Mouse (Mus musculus): ENCODE results near the gene Nme8. TPM values are rescaled to one million over a fixed set of nuclear protein-coding genes. Genes with fewer than 3 reads are reported as not detected.

Nme8 gene
- polyA plus RNA-seq, 1 experiment, result not detected

DNA sequence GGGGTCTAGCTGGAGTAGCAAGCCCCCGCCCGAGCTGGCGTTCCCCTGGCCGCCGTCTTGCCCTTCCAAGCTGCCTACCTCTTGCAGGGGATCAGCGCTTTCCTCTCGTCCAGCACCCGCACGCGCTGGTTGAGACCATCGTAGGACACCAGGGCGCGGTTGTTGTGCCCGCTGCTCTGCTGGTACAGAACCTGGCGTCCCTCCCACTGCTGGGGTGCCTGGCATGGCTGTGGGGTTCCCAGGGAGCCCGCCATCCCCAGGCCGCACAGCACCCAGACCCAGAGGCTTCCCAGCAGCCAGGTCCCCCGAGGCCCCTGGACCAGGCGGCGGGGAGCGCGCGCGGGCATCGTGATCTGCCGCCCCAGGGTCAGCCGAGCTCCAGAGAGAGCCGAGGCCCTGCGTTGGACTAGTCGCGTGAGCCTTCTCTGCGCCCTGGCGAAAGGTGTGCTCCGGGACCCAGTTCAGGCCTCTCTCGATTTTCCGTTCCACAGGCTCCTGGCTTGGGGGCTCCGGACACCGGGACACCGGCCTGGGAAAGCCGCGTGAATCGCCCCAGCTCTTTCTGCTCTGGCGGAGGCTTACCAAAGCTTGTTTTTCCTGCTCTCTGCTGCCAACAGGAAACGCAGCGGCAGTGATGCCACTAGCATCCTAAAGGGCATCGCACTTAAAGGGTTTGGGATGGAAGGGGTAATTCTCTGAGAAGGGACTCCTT lies 78.2 kb downstream of the Nme8 start, which contains the start of gene Epdr1:
Epdr1 (minus strand) TSS at position 712 of the 712 bp plus-strand sequence.
- DNase-seq, result peak; percentile 88 to 89
- Histone ChIP-seq H3K4me1 (ENCODE audit: control insufficient read depth, insufficient read depth, low read length) (peaks cover 6% of the 10 kb centered on the region; the same call in 1 of the 2 replicates), H3K27me3 (ENCODE audit: control insufficient read depth, insufficient read depth, low read length) (no peaks in the 10 kb centered on the region), H3K4me3 (replicated peaks; ENCODE audit: insufficient read depth, low read depth, low read length) (peak within 1 kb of the TSS; percentile 78), H3K27ac (ENCODE audit: insufficient read depth, low read length) (peak within 1 kb of the TSS; percentile 98)
- WGBS, result 1% methylated on average over 46 of the region's 46 CpGs
- TF ChIP-seq POLR2A (IDR thresholded peaks at IDR 0.05; ENCODE audit: borderline replicate concordance, insufficient read depth, low read length) (peak; percentile 68; the same call in 1 of the 2 replicates), CTCF (IDR thresholded peaks at IDR 0.05; ENCODE audit: borderline replicate concordance, insufficient read depth, low read depth, low read length) (peak; percentile 70; the same call in 1 of the 2 replicates)

DNA sequence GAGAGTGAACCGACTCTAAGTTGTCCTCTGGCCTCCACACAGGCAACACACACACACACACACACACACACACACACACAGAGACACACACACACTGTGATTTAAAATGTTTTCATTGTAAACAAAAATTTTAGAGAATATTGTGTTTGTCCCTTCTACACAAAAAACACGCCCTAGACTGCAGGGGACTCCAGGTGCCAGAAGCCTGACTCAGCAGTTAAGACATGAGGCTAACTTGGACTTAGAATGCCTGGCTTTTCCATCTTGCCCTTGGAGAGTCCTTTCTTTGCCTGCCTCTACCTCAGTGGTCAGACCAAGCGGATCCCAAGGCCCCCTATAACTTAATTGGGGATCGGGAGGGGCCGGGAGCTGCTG lies 78.8 kb downstream of the Nme8 start:
- 0% methylated on average over 5 of the region's 5 CpGs for WGBS
- Histone ChIP-seq H3K4me1 (ENCODE audit: control insufficient read depth, insufficient read depth, low read length) (peaks cover 10% of the 10 kb centered on the region; the same call in 1 of the 2 replicates), H3K4me3 (replicated peaks; ENCODE audit: insufficient read depth, low read depth, low read length) (peak overlapping the region; percentile 78), H3K27me3 (ENCODE audit: control insufficient read depth, insufficient read depth, low read length) (no peaks in the 10 kb centered on the region), H3K27ac (ENCODE audit: insufficient read depth, low read length) (peak overlapping the region; percentile 98)
- DNase-seq, result peak in 1 of 2 experiments; percentile 57
- no peak for TF ChIP-seq POLR2A (IDR thresholded peaks at IDR 0.05; ENCODE audit: borderline replicate concordance, insufficient read depth, low read length)

GRCm38 (mm10) chr13:19618081-19618480 lies 79.5 kb downstream of the Nme8 start:
- peaks cover 13% of the 10 kb centered on the region; the same call in 1 of the 2 replicates for H3K4me1 ChIP-seq (ENCODE audit: control insufficient read depth, insufficient read depth, low read length)
- H3K4me3 ChIP-seq (replicated peaks; ENCODE audit: insufficient read depth, low read depth, low read length), result peak overlapping the region; percentile 78
- H3K27me3 ChIP-seq (ENCODE audit: control insufficient read depth, insufficient read depth, low read length), result no peaks in the 10 kb centered on the region
- 12% methylated on average over 4 of the region's 4 CpGs for WGBS
- H3K27ac ChIP-seq (ENCODE audit: insufficient read depth, low read length), result peak overlapping the region; percentile 3; the same call in 1 of the 2 replicates
- no peak for TF ChIP-seq POLR2A (IDR thresholded peaks at IDR 0.05; ENCODE audit: borderline replicate concordance, insufficient read depth, low read length)
- no peak for TF ChIP-seq CTCF (IDR thresholded peaks at IDR 0.05; ENCODE audit: borderline replicate concordance, insufficient read depth, low read depth, low read length)
- DNase-seq, result peak; percentile 50 to 78

GRCm38 (mm10) chr13:19614311-19614710 lies 83.3 kb downstream of the Nme8 start:
- no peak for TF ChIP-seq POLR2A (IDR thresholded peaks at IDR 0.05; ENCODE audit: borderline replicate concordance, insufficient read depth, low read length)
- TF ChIP-seq CTCF (IDR thresholded peaks at IDR 0.05; ENCODE audit: borderline replicate concordance, insufficient read depth, low read depth, low read length), result no peak
- Histone ChIP-seq H3K4me1 (ENCODE audit: control insufficient read depth, insufficient read depth, low read length) (peaks cover 17% of the 10 kb centered on the region; the same call in 1 of the 2 replicates), H3K27me3 (ENCODE audit: control insufficient read depth, insufficient read depth, low read length) (no peaks in the 10 kb centered on the region), H3K27ac (ENCODE audit: insufficient read depth, low read length) (no peak overlapping the region), H3K4me3 (replicated peaks; ENCODE audit: insufficient read depth, low read depth, low read length) (no peak overlapping the region)
- 90% methylated on average over 1 of the region's 1 CpGs for WGBS
- no peak for DNase-seq

GRCm38 (mm10) chr13:19613426-19613825 lies 84.2 kb downstream of the Nme8 start:
- Histone ChIP-seq H3K4me3 (replicated peaks; ENCODE audit: insufficient read depth, low read depth, low read length) (no peak overlapping the region), H3K27ac (ENCODE audit: insufficient read depth, low read length) (no peak overlapping the region), H3K27me3 (ENCODE audit: control insufficient read depth, insufficient read depth, low read length) (no peaks in the 10 kb centered on the region), H3K4me1 (ENCODE audit: control insufficient read depth, insufficient read depth, low read length) (peaks cover 17% of the 10 kb centered on the region; the same call in 1 of the 2 replicates)
- TF ChIP-seq POLR2A (IDR thresholded peaks at IDR 0.05; ENCODE audit: borderline replicate concordance, insufficient read depth, low read length), result no peak
- TF ChIP-seq CTCF (IDR thresholded peaks at IDR 0.05; ENCODE audit: borderline replicate concordance, insufficient read depth, low read depth, low read length), result no peak
- DNase-seq, result no peak
- WGBS, result 96% methylated on average over 1 of the region's 1 CpGs

DNA sequence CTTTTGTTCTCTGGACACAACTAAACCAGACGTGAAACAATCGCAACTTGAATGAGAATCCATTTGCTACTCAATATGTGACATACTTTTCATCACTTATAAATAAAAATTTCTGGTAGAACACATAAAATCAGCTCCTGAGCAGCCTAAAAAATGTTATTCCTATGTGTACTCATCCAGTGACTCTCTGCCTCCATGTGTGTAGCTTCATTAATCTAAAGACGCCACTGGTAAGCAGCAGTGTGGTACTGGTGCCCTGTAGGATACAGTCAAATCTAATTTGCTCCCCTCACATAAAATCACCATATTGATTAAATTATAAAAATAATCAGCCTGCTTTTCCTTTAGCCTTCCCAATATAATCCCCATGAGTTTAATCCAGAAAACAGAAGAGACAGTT lies 84.6 kb downstream of the Nme8 start:
- Histone ChIP-seq H3K4me1 (ENCODE audit: control insufficient read depth, insufficient read depth, low read length) (peaks cover 17% of the 10 kb centered on the region; the same call in 1 of the 2 replicates), H3K27ac (ENCODE audit: insufficient read depth, low read length) (no peak overlapping the region), H3K4me3 (replicated peaks; ENCODE audit: insufficient read depth, low read depth, low read length) (no peak overlapping the region), H3K27me3 (ENCODE audit: control insufficient read depth, insufficient read depth, low read length) (no peaks in the 10 kb centered on the region)
- 80% methylated on average over 3 of the region's 3 CpGs for WGBS
- DNase-seq, result no peak
- TF ChIP-seq POLR2A (IDR thresholded peaks at IDR 0.05; ENCODE audit: borderline replicate concordance, insufficient read depth, low read length) (no peak), CTCF (IDR thresholded peaks at IDR 0.05; ENCODE audit: borderline replicate concordance, insufficient read depth, low read depth, low read length) (no peak)

GRCm38 (mm10) chr13:19612348-19612747 lies 85.2 kb downstream of the Nme8 start:
- peak; percentile 23 to 42 for DNase-seq
- Histone ChIP-seq H3K27me3 (ENCODE audit: control insufficient read depth, insufficient read depth, low read length) (no peaks in the 10 kb centered on the region), H3K4me1 (ENCODE audit: control insufficient read depth, insufficient read depth, low read length) (peaks cover 17% of the 10 kb centered on the region; the same call in 1 of the 2 replicates), H3K27ac (ENCODE audit: insufficient read depth, low read length) (no peak overlapping the region), H3K4me3 (replicated peaks; ENCODE audit: insufficient read depth, low read depth, low read length) (no peak overlapping the region)
- TF ChIP-seq POLR2A (IDR thresholded peaks at IDR 0.05; ENCODE audit: borderline replicate concordance, insufficient read depth, low read length) (no peak), CTCF (IDR thresholded peaks at IDR 0.05; ENCODE audit: borderline replicate concordance, insufficient read depth, low read depth, low read length) (no peak)
- 76% methylated on average over 1 of the region's 1 CpGs for WGBS

GRCm38 (mm10) chr13:19608120-19608519 lies 89.5 kb downstream of the Nme8 start:
- no peak overlapping the region for H3K27ac ChIP-seq (ENCODE audit: insufficient read depth, low read length)
- no peak overlapping the region for H3K4me3 ChIP-seq (replicated peaks; ENCODE audit: insufficient read depth, low read depth, low read length)
- no peaks in the 10 kb centered on the region for H3K27me3 ChIP-seq (ENCODE audit: control insufficient read depth, insufficient read depth, low read length)
- no peak for DNase-seq
- peaks cover 4% of the 10 kb centered on the region; the same call in 1 of the 2 replicates for H3K4me1 ChIP-seq (ENCODE audit: control insufficient read depth, insufficient read depth, low read length)
- no peak for TF ChIP-seq POLR2A (IDR thresholded peaks at IDR 0.05; ENCODE audit: borderline replicate concordance, insufficient read depth, low read length)
- TF ChIP-seq CTCF (IDR thresholded peaks at IDR 0.05; ENCODE audit: borderline replicate concordance, insufficient read depth, low read depth, low read length), result no peak

Measured in cerebellum, adult 2 months (tissue).